Mouse (Mus musculus): ENCODE measurements around the gene Mrgpre. TPM values are rescaled to one million over a fixed set of nuclear protein-coding genes. Genes with fewer than 3 reads are reported as not detected.
A peak's percentile ranks its signal among the peaks of the same experiment; 100 is the strongest.

Gene Mrgpre
- polyA plus RNA-seq, 1 experiment, result 0.28 TPM

GRCm38 (mm10) chr7:143801195-143802065 lies 17.1 kb upstream of the Mrgpre start:
- Histone ChIP-seq H3K27ac (replicated peaks; ENCODE audit: low read depth, low read length) (no peak overlapping the region), H3K4me3 (ENCODE audit: insufficient read depth, low read depth, low read length) (no peak overlapping the region), H3K4me1 (ENCODE audit: control insufficient read depth, insufficient read depth, insufficient read length, low read length) (no peaks in the 10 kb centered on the region)

GRCm38 (mm10) chr7:143800770-143801169 lies 16.5 kb upstream of the Mrgpre start:
- no peaks in the 10 kb centered on the region for H3K4me1 ChIP-seq (ENCODE audit: control insufficient read depth, insufficient read depth, insufficient read length, low read length)
- H3K27ac ChIP-seq (replicated peaks; ENCODE audit: low read depth, low read length), result no peak overlapping the region
- no peak overlapping the region for H3K4me3 ChIP-seq (ENCODE audit: insufficient read depth, low read depth, low read length)

- Histone ChIP-seq H3K4me3 (ENCODE audit: insufficient read depth, low read depth, low read length) (no peak overlapping the region), H3K4me1 (ENCODE audit: control insufficient read depth, insufficient read depth, insufficient read length, low read length) (no peaks in the 10 kb centered on the region), H3K27ac (replicated peaks; ENCODE audit: low read depth, low read length) (no peak overlapping the region)
These were observed 14.5 kb upstream of the Mrgpre start for GRCm38 (mm10) chr7:143798783-143799182.

GRCm38 (mm10) chr7:143793121-143793520 lies 8.8 kb upstream of the Mrgpre start:
- no peaks in the 10 kb centered on the region for H3K4me1 ChIP-seq (ENCODE audit: control insufficient read depth, insufficient read depth, insufficient read length, low read length)
- H3K4me3 ChIP-seq (ENCODE audit: insufficient read depth, low read depth, low read length), result no peak overlapping the region
- no peak overlapping the region for H3K27ac ChIP-seq (replicated peaks; ENCODE audit: low read depth, low read length)

GRCm38 (mm10) chr7:143792336-143792985 lies 8.2 kb upstream of the Mrgpre start:
- no peaks in the 10 kb centered on the region for H3K4me1 ChIP-seq (ENCODE audit: control insufficient read depth, insufficient read depth, insufficient read length, low read length)
- no peak overlapping the region for H3K27ac ChIP-seq (replicated peaks; ENCODE audit: low read depth, low read length)
- H3K4me3 ChIP-seq (ENCODE audit: insufficient read depth, low read depth, low read length), result no peak overlapping the region

- Histone ChIP-seq H3K4me1 (ENCODE audit: control insufficient read depth, insufficient read depth, insufficient read length, low read length) (peaks cover 4% of the 10 kb centered on the region; the same call in 1 of the 2 replicates), H3K4me3 (ENCODE audit: insufficient read depth, low read depth, low read length) (peak overlapping the region; percentile 43), H3K27ac (replicated peaks; ENCODE audit: low read depth, low read length) (peak overlapping the region; percentile 55; the same call in 1 of the 2 replicates)
These were observed 813 bp downstream of the Mrgpre start for GRCm38 (mm10) chr7:143783378-143783995.

- H3K4me1 ChIP-seq (ENCODE audit: control insufficient read depth, insufficient read depth, insufficient read length, low read length), result no peaks in the 10 kb centered on the region
- H3K27ac ChIP-seq (replicated peaks; ENCODE audit: low read depth, low read length), result no peak overlapping the region
- H3K4me3 ChIP-seq (ENCODE audit: insufficient read depth, low read depth, low read length), result no peak overlapping the region
These were observed 6.9 kb downstream of the Mrgpre start for GRCm38 (mm10) chr7:143777375-143777774.

GRCm38 (mm10) chr7:143776137-143776536 lies 8.2 kb downstream of the Mrgpre start:
- Histone ChIP-seq H3K27ac (replicated peaks; ENCODE audit: low read depth, low read length) (no peak overlapping the region), H3K4me3 (ENCODE audit: insufficient read depth, low read depth, low read length) (no peak overlapping the region), H3K4me1 (ENCODE audit: control insufficient read depth, insufficient read depth, insufficient read length, low read length) (no peaks in the 10 kb centered on the region)

GRCm38 (mm10) chr7:143769461-143769860 lies 14.8 kb downstream of the Mrgpre start:
- Histone ChIP-seq H3K4me1 (ENCODE audit: control insufficient read depth, insufficient read depth, insufficient read length, low read length) (no peaks in the 10 kb centered on the region), H3K4me3 (ENCODE audit: insufficient read depth, low read depth, low read length) (no peak overlapping the region), H3K27ac (replicated peaks; ENCODE audit: low read depth, low read length) (no peak overlapping the region)

- no peak overlapping the region for H3K27ac ChIP-seq (replicated peaks; ENCODE audit: low read depth, low read length)
- no peaks in the 10 kb centered on the region for H3K4me1 ChIP-seq (ENCODE audit: control insufficient read depth, insufficient read depth, insufficient read length, low read length)
- no peak overlapping the region for H3K4me3 ChIP-seq (ENCODE audit: insufficient read depth, low read depth, low read length)
These were observed 16.0 kb downstream of the Mrgpre start for GRCm38 (mm10) chr7:143768267-143768666.

GRCm38 (mm10) chr7:143766893-143767292 lies 17.4 kb downstream of the Mrgpre start, which contains the start of gene Mrgprg:
TSS of gene Mrgprg (minus strand) at chr7:143766993.
- no peak within 1 kb of the TSS for H3K4me3 ChIP-seq (ENCODE audit: insufficient read depth, low read depth, low read length)
- no peaks in the 10 kb centered on the region for H3K4me1 ChIP-seq (ENCODE audit: control insufficient read depth, insufficient read depth, insufficient read length, low read length)
- H3K27ac ChIP-seq (replicated peaks; ENCODE audit: low read depth, low read length), result no peak within 1 kb of the TSS

- no peak overlapping the region for H3K4me3 ChIP-seq (ENCODE audit: insufficient read depth, low read depth, low read length)
- H3K4me1 ChIP-seq (ENCODE audit: control insufficient read depth, insufficient read depth, insufficient read length, low read length), result no peaks in the 10 kb centered on the region
- H3K27ac ChIP-seq (replicated peaks; ENCODE audit: low read depth, low read length), result no peak overlapping the region
These were observed 19.3 kb downstream of the Mrgpre start for GRCm38 (mm10) chr7:143764876-143765530.

GRCm38 (mm10) chr7:143763794-143764193 lies 20.5 kb downstream of the Mrgpre start:
- H3K4me3 ChIP-seq (ENCODE audit: insufficient read depth, low read depth, low read length), result no peak overlapping the region

GRCm38 (mm10) chr7:143758956-143759355 lies 25.3 kb downstream of the Mrgpre start:
- Histone ChIP-seq H3K4me3 (ENCODE audit: insufficient read depth, low read depth, low read length) (no peak overlapping the region), H3K27ac (replicated peaks; ENCODE audit: low read depth, low read length) (no peak overlapping the region), H3K4me1 (ENCODE audit: control insufficient read depth, insufficient read depth, insufficient read length, low read length) (peaks cover 10% of the 10 kb centered on the region; the same call in 1 of the 2 replicates)

More at GRCm38 (mm10) chr7:143763794-143764193, 20.5 kb downstream of the Mrgpre start:
- H3K27ac ChIP-seq (replicated peaks; ENCODE audit: low read depth, low read length), result no peak overlapping the region
- no peaks in the 10 kb centered on the region for H3K4me1 ChIP-seq (ENCODE audit: control insufficient read depth, insufficient read depth, insufficient read length, low read length)

GRCm38 (mm10) chr7:143757696-143758095 lies 26.6 kb downstream of the Mrgpre start:
- Histone ChIP-seq H3K27ac (replicated peaks; ENCODE audit: low read depth, low read length) (0 out of 2 replicates have a peak overlapping the region, but pooled peaks have one; percentile 21), H3K4me1 (ENCODE audit: control insufficient read depth, insufficient read depth, insufficient read length, low read length) (peaks cover 10% of the 10 kb centered on the region; the same call in 1 of the 2 replicates), H3K4me3 (ENCODE audit: insufficient read depth, low read depth, low read length) (no peak overlapping the region)
